In the genomic region with DNA sequence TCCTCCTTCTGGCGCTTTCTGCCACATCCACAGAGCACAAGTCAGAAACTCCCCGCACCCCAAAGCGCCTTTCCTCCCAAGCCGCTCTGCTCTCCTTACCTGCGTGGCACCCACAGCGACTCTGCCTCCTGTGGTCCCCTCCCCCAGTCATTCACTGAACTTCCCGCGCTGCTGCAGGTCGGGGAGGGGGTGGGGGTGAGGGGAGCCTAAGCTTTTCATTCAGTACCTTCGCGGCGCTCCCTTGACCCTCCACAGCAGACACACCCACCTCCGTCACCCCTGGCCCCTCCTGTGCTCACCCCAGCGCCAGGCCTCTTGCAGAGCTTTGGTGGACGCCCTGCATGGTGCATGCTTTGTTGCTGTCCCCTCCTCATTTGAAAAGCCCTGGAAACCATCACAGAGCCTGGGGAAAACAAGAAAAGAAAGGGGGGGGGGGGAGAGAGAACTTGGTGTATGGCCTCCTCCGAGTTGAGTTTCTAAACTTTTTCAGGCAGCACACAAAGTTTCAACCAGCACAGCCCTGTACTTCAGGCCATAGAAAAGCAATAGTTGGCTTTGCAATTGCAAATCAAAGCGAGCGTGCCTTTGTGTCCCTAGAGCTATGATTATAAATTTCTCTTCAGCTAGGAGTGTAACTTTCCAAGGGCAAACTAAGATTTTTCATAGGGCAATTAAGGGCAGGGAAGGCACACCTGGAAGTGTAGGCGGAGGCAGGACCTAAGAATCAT, we compare ENCODE assay signal across 8 mouse cellular contexts. TPM values are rescaled to one million over a fixed set of nuclear protein-coding genes. Genes with fewer than 3 reads are reported as not detected.
DNase-seq lines count a peak whose midpoint lies in the region; ATAC-seq and TF ChIP-seq lines count a peak whose summit lies in the region.

A gene (minus strand): TSS at position 268 of the 728 bp plus-strand sequence.

- 6% methylated on average over 19 of the region's 19 CpGs for WGBS in forebrain, embryonic 15.5 days
- 8% methylated on average over 19 of the region's 19 CpGs for WGBS in intestine, embryonic 14.5 days
- WGBS in midbrain, embryonic 11.5 days: 3% methylated on average over 19 of the region's 19 CpGs

- TF ChIP-seq CTCF in left cerebral cortex, adult 2 months (IDR thresholded peaks at IDR 0.05): no peak

- H3K4me1 ChIP-seq in forebrain, embryonic 15.5 days: peaks cover 17% of the 10 kb centered on the region
- peaks cover 33% of the 10 kb centered on the region for H3K4me1 ChIP-seq in intestine, embryonic 14.5 days (replicated peaks; ENCODE audit: control insufficient read depth, insufficient read depth, low read length)
- H3K4me1 ChIP-seq in midbrain, embryonic 11.5 days (ENCODE audit: control insufficient read depth, insufficient read depth, low read length): peaks cover 9% of the 10 kb centered on the region; the same call in 1 of the 2 replicates

- H3K27ac ChIP-seq in left cerebral cortex, adult 2 months: peak within 1 kb of the TSS; percentile 11
- H3K27ac ChIP-seq in forebrain, embryonic 15.5 days (replicated peaks): 0 out of 2 replicates have a peak within 1 kb of the TSS, but pooled peaks have one; percentile 17
- H3K27ac ChIP-seq in intestine, embryonic 14.5 days (ENCODE audit: low read depth): peak within 1 kb of the TSS; percentile 89
- H3K27ac ChIP-seq in midbrain, embryonic 11.5 days (ENCODE audit: low read depth, low read length): no peak within 1 kb of the TSS

- no peaks in the 10 kb centered on the region for H3K9me3 ChIP-seq in forebrain, embryonic 15.5 days
- no peaks in the 10 kb centered on the region for H3K9me3 ChIP-seq in intestine, embryonic 14.5 days (ENCODE audit: control insufficient read depth, low read length)
- no peaks in the 10 kb centered on the region for H3K9me3 ChIP-seq in midbrain, embryonic 11.5 days (ENCODE audit: control insufficient read depth, low read length)

- intact Hi-C loops in left cerebral cortex, adult 2 months (cut with DNase I): loop anchor here (1.0 to 5.0 kb wide), 5 partner anchors 76 to 286 kb away; no protein-coding TSS in a partner anchor

- no peaks in the 10 kb centered on the region for H3K27me3 ChIP-seq in forebrain, embryonic 15.5 days
- no peaks in the 10 kb centered on the region for H3K27me3 ChIP-seq in intestine, embryonic 14.5 days (replicated peaks; ENCODE audit: control insufficient read depth, insufficient read depth, low read length)
- peaks cover 2% of the 10 kb centered on the region; the same call in 1 of the 2 replicates for H3K27me3 ChIP-seq in midbrain, embryonic 11.5 days (ENCODE audit: control insufficient read depth, insufficient read depth, low read length)

- no peak for DNase-seq in left cerebral cortex, adult 2 months (ENCODE audit: extremely low spot score in 1 of 2, low spot score in 2 of 2)
- DNase-seq in left cerebral cortex, adult 9 months (ENCODE audit: low spot score in 2 of 2): no peak
- DNase-seq in adrenal gland, postnatal 25 days: peak; percentile 22
- peak; percentile 89 for DNase-seq in intestine, embryonic 14.5 days (ENCODE audit: low spot score)
- peak; percentile 91 for DNase-seq in midbrain, embryonic 11.5 days (ENCODE audit: low spot score, missing footprints)
- no peak for DNase-seq in right cerebral cortex, adult 18-20 months

- H3K9ac ChIP-seq in forebrain, embryonic 15.5 days (replicated peaks): peak within 1 kb of the TSS; percentile 60
- peak within 1 kb of the TSS; percentile 80 for H3K9ac ChIP-seq in intestine, embryonic 14.5 days (ENCODE audit: low read length)
- peak within 1 kb of the TSS; percentile 73 for H3K9ac ChIP-seq in midbrain, embryonic 11.5 days (ENCODE audit: low read length)

- peak within 1 kb of the TSS; percentile 61 for H3K4me3 ChIP-seq in left cerebral cortex, adult 2 months
- peak within 1 kb of the TSS; percentile 68 for H3K4me3 ChIP-seq in forebrain, embryonic 15.5 days
- H3K4me3 ChIP-seq in intestine, embryonic 14.5 days (ENCODE audit: low read depth, low read length): peak within 1 kb of the TSS; percentile 63
- peak within 1 kb of the TSS; percentile 64 for H3K4me3 ChIP-seq in midbrain, embryonic 11.5 days (ENCODE audit: low read depth, low read length)

- H3K4me2 ChIP-seq in forebrain, embryonic 15.5 days (replicated peaks): peak within 1 kb of the TSS; percentile 92
- peak within 1 kb of the TSS; percentile 95 for H3K4me2 ChIP-seq in intestine, embryonic 14.5 days (ENCODE audit: low read length)
- H3K4me2 ChIP-seq in midbrain, embryonic 11.5 days: peak within 1 kb of the TSS; percentile 93

- ATAC-seq in forebrain, embryonic 15.5 days (replicated peaks): peak; percentile 73
- peak; percentile 73 for ATAC-seq in intestine, embryonic 14.5 days (replicated peaks; ENCODE audit: low FRiP score, low TSS enrichment, low read depth)
- ATAC-seq in midbrain, embryonic 11.5 days (ENCODE audit: low FRiP score): peak; percentile 71
- no peak for ATAC-seq in activated CD4-positive, CD25-positive, alpha-beta regulatory T cell, adult 4 months

- H3K36me3 ChIP-seq in forebrain, embryonic 15.5 days: no peaks in the 10 kb centered on the region
- H3K36me3 ChIP-seq in intestine, embryonic 14.5 days (ENCODE audit: control insufficient read depth, insufficient read depth, low read length): 0 out of 2 replicates have a peak, but pooled peaks cover 2% of the 10 kb centered on the region
- no peaks in the 10 kb centered on the region for H3K36me3 ChIP-seq in midbrain, embryonic 11.5 days (ENCODE audit: control insufficient read depth, insufficient read depth, low read length)

RNA-seq across cellular contexts. Expression of the gene that starts here (rescaled TPM):
- 10 to 100 TPM; 14.5 to 17.5 TPM for total RNA-seq in left cerebral cortex, adult 2 months (2021)
- total RNA-seq in adrenal gland, postnatal 25 days (2021): 12.1 and 14.8 TPM in 2 replicates
- 28.4 and 29.6 TPM in 2 replicates for polyA plus RNA-seq in forebrain, embryonic 15.5 days (2015; fragmentation: Nextera tagmentation; extraction: Ambion mirVana)
- polyA plus RNA-seq in intestine, embryonic 14.5 days (2014; fragmentation: Nextera tagmentation; extraction: Ambion mirVana): 57.0 and 66.2 TPM in 2 replicates
- polyA plus RNA-seq in midbrain, embryonic 11.5 days (2014; fragmentation: Nextera tagmentation; extraction: Ambion mirVana): 45.2 and 50.7 TPM in 2 replicates
- not detected for polyA plus RNA-seq in activated CD4-positive, CD25-positive, alpha-beta regulatory T cell, adult 4 months (2017; shearing (Covaris generic))

Comparison
In these comparisons a context has a peak if more than half of its experiments do, and no peak if none do; other contexts are left out.
1. RNA of the gene that starts here (polyA plus RNA-seq): 57.0 to 66.2 TPM in intestine, embryonic 14.5 days, 45.2 to 50.7 TPM in midbrain, embryonic 11.5 days and 28.4 to 29.6 TPM in forebrain, embryonic 15.5 days; not detected in activated CD4-positive, CD25-positive, alpha-beta regulatory T cell, adult 4 months; every median in the first group is over 10 times any median in the second.
2. DNase-seq: peak in adrenal gland, postnatal 25 days (single experiment), intestine, embryonic 14.5 days (single experiment) and midbrain, embryonic 11.5 days (single experiment); none in left cerebral cortex, adult 2 months (0 of 2), left cerebral cortex, adult 9 months (0 of 2) and right cerebral cortex, adult 18-20 months (single experiment).
3. Peak in every context shown above with its lines, with median percentiles within 50 percentile points of each other: H3K4me3 ChIP-seq, H3K4me2 ChIP-seq and H3K9ac ChIP-seq.